8 mouse cellular contexts compared by ENCODE assay signal in genomic region chr19:60580582-60581339, GRCm38 (mm10). TPM values are rescaled to one million over a fixed set of nuclear protein-coding genes. Genes with fewer than 3 reads are reported as not detected.
DNase-seq lines count a peak whose midpoint lies in the region; ATAC-seq lines count a peak whose summit lies in the region.

TSS of gene Cacul1 (minus strand) at chr19:60581025.

- WGBS in hindbrain, embryonic 11.5 days, result under 1% methylated on average over 64 of the region's 64 CpGs

- H3K4me3 ChIP-seq in hindbrain, embryonic 11.5 days (ENCODE audit: low read depth, low read length), result peak within 1 kb of the TSS; percentile 98

- H3K36me3 ChIP-seq in hindbrain, embryonic 11.5 days (ENCODE audit: control insufficient read depth, insufficient read depth, low read length), result no peaks in the 10 kb centered on the region

- peak within 1 kb of the TSS; percentile 35 for H3K4me2 ChIP-seq in hindbrain, embryonic 11.5 days (replicated peaks; ENCODE audit: low read depth, low read length)

- ATAC-seq in hindbrain, embryonic 11.5 days (ENCODE audit: low FRiP score), result peak; percentile 97

- no peaks in the 10 kb centered on the region for H3K9me3 ChIP-seq in hindbrain, embryonic 11.5 days (ENCODE audit: control insufficient read depth, low read length)

- peak; percentile 100 for DNase-seq in Muller cell, postnatal 12 days (ENCODE audit: inconsistent ontology term)
- peak; percentile 97 for DNase-seq in cerebellum, adult 9-11 months
- peak; percentile 95 to 98 for DNase-seq in frontal cortex, adult 2 months (ENCODE audit: extremely low spot score in 1 of 2, low spot score in 1 of 2)
- peak; percentile 99 for DNase-seq in hindbrain, embryonic 11.5 days (ENCODE audit: low spot score)
- DNase-seq in layer of hippocampus, postnatal 10 days (ENCODE audit: low spot score in 2 of 2), result peak; percentile 92 to 94
- DNase-seq in lung, postnatal 10 days, result peak; percentile 98
- peak; percentile 95 for DNase-seq in ovary, postnatal 36 days (ENCODE audit: low spot score)
- DNase-seq in thymus, postnatal 25 days, result peak; percentile 92

- H3K4me1 ChIP-seq in hindbrain, embryonic 11.5 days (replicated peaks; ENCODE audit: control insufficient read depth, insufficient read depth, low read length), result no peaks in the 10 kb centered on the region

- H3K27me3 ChIP-seq in hindbrain, embryonic 11.5 days (ENCODE audit: control insufficient read depth, insufficient read depth, low read length), result no peaks in the 10 kb centered on the region

- peak within 1 kb of the TSS; percentile 92 for H3K27ac ChIP-seq in hindbrain, embryonic 11.5 days (ENCODE audit: low read depth, low read length)

- peak within 1 kb of the TSS; percentile 91 for H3K9ac ChIP-seq in hindbrain, embryonic 11.5 days (ENCODE audit: low read depth, low read length)

RNA-seq across cellular contexts. Expression of gene Cacul1, which starts in this region (rescaled TPM):
- polyA plus RNA-seq in frontal cortex, adult 2 months (2012; rRNA removed), result 22.4 and 23.3 TPM in 2 replicates
- polyA plus RNA-seq in hindbrain, embryonic 11.5 days (2014; fragmentation: Nextera tagmentation; extraction: Ambion mirVana), result 30.9 and 35.0 TPM in 2 replicates
- total RNA-seq in layer of hippocampus, postnatal 10 days (2021), result 10 to 100 TPM; 46.0 to 50.0 TPM

Comparison
In these comparisons a context has a peak if more than half of its experiments do, and no peak if none do; other contexts are left out.
1. Peak in every context shown above with its lines: DNase-seq, ATAC-seq, H3K4me3 ChIP-seq and H3K27ac ChIP-seq.